Mouse (Mus musculus) liver, embryonic 14.5 days (tissue): Measurements from ENCODE around the gene Pla2g4e.

Source experiments
- CTCF ChIP-seq: IDR thresholded peaks from 2 replicates; pipeline ENCODE4 v1.5.1; 2016; ENCODE audit warnings: antibody characterized with exemption, low read depth, control low read depth
- EP300 ChIP-seq: IDR thresholded peaks from 2 replicates; pipeline ENCODE4 v1.6.1; 2016; ENCODE audit warnings: antibody characterized with exemption, low read depth

DNA sequence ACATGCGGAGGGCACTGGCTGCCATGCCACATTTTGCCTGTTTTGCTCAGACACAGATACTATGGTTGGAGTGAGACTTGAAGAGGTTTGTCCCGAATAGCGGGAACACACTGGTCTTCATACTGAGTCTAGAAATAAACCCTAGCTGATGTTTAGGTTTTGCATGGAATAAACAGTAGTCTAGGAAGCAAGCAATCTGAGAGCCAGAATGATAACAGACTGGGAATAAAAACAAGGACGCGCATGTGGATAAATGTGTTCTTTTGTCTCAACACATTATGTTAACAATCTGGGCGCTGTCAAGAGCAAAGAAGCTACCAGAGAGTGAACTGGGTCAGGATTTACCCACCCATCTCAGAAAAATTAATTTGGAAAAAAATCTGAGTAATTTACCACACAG lies 122.2 kb downstream of the Pla2g4e start:
- TF ChIP-seq CTCF (no peak), EP300 (no peak)
